Mouse (Mus musculus): ENCODE measurements around the gene Tbcb. TPM values are rescaled to one million over a fixed set of nuclear protein-coding genes. Genes with fewer than 3 reads are reported as not detected.
"Not testable (repeated sequence)": the region's sequence is repeated elsewhere in the genome, so short reads cannot be mapped to it uniquely, and the experiment has no call there.

Tbcb gene
- polyA plus RNA-seq, 1 experiment from 2014 or later = 214 TPM

DNA sequence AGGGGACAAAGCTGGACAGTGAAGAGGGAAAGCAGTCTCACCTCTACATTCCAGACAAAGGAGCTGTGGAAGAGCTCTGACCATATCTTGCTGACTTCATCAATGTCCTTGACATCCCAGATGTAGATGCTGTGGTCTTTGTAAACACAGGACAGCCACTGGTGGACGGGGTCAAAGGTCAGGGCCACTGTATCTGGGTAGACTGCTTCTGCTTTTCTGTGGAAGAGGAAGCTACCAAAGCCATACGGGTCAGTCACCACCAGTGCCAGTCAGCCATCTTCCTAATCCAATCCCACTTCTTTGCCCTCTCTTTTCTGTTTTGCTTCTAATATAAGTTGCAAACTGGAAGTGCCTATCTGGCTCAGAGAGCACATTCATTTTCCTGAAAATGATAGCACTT is 33.0 kb upstream of the Tbcb start:
- 87% methylated on average over 2 of the region's 2 CpGs for WGBS
- Histone ChIP-seq H3K9me3 (no peaks in the 10 kb centered on the region), H3K36me3 (peaks cover 37% of the 10 kb centered on the region), H3K27me3 (no peaks in the 10 kb centered on the region), H3K9ac (replicated peaks) (no peak overlapping the region), H3K4me2 (no peak overlapping the region), H3K4me3 (replicated peaks) (no peak overlapping the region), H3K27ac (no peak overlapping the region), H3K4me1 (replicated peaks) (no peaks in the 10 kb centered on the region)
- no peak for ATAC-seq (ENCODE audit: insufficient number of reproducible peaks, insufficient read depth, low FRiP score, low TSS enrichment, low read depth)

DNA sequence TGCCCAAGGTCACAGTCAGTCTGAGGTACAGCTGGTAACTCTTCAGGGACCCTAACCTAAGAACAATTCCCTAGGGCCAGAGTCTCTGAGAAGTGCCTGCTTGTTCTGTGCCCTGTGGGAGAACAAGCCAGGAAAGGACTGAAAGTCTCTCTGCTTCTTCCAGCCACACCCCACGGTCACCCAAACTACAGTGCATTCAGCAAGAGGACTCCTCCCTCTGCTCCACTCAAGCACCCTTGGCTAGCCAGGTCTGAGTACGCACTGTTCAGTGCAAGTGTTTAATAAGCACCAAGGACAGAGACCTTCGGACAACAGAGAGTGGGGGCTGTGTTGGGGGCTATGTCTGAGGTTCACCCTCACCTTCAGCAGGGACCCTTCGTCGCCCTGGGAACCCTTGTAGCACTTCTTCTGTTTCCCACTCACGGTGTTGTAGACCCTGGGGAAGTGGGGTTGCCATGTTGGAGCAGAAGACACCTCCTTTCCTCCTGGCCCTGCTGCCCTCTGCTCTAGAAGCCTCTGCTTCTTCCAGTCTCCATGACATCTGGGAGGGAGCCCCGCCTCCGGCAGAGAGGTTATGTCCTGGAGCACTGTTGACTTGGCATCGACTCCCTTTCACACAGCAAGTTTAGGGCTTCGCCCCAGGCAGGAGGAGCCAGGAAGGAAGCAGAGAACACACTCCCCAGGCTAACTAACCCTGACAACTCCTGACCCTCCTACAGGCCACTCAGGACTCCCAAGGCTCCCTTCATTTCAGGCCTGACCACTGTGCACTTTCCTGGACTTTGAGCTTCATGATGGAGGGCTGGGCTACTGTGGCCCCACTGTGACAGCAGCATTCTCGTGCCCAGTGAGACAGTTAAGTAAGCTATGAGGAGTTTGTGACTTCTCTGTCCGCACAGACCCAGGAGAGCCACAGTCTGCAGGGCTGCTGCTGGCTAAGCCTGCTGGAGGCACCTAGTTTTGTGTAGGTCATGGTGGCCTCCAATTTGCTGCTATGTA is 20.2 kb upstream of the Tbcb start:
- H3K27me3 ChIP-seq = no peaks in the 10 kb centered on the region
- ATAC-seq (ENCODE audit: insufficient number of reproducible peaks, insufficient read depth, low FRiP score, low TSS enrichment, low read depth) = no peak
- no peak overlapping the region for H3K27ac ChIP-seq
- peaks cover 49% of the 10 kb centered on the region for H3K36me3 ChIP-seq
- H3K9ac ChIP-seq (replicated peaks) = no peak overlapping the region
- no peaks in the 10 kb centered on the region for H3K9me3 ChIP-seq
- H3K4me3 ChIP-seq (replicated peaks) = no peak overlapping the region
- no peaks in the 10 kb centered on the region for H3K4me1 ChIP-seq (replicated peaks)
- no peak overlapping the region for H3K4me2 ChIP-seq
- 85% methylated on average over 12 of the region's 12 CpGs for WGBS

DNA sequence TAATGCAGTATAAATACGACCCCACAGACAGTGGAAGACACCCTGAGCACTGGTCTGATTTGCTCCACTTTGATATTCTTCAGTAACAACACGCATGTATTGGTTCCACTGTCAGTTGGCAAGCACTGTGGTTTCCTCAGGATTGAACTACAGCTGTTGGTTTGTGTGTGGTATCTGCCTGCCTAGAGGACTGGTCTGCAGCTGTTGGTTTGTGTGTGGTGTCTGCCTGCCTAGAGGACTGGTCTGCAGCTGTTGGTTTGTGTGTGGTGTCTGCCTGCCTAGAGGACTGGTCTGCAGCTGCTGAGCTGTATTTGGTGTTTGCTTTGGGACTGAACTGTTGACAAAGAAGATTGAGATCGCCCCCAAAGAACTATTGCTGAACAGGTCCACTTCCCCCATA is 5.3 kb upstream of the Tbcb start:
- not testable (repeated sequence) for H3K9me3 ChIP-seq; ATAC-seq (ENCODE audit: insufficient number of reproducible peaks, insufficient read depth, low FRiP score, low TSS enrichment, low read depth); H3K9ac ChIP-seq (replicated peaks); H3K4me1 ChIP-seq (replicated peaks); H3K27me3 ChIP-seq; H3K4me3 ChIP-seq (replicated peaks); H3K27ac ChIP-seq; H3K4me2 ChIP-seq
- H3K36me3 ChIP-seq = peaks cover 49% of the 10 kb centered on the region
- WGBS = 88% methylated on average over 3 of the region's 3 CpGs

DNA sequence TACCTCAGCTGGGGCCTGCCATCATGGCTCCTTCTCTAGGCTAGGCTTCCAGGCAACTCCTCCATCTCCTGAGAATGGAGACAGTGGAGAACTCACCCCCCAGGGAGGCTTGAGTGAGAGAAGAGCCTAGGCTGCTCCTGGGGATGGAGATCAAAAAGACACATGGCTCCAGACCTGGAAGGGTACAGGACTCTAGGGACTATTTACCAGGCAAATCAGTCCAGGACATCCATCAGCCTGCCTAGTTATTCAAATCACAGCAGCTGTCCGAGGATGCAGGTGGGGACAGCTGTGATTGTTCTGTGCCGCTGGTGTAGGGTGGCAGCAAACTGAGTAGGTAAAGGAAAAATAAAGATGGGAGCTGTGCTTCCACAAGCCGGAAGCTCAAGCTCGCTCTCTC is 3.6 kb upstream of the Tbcb start, which contains the start of gene Ovol3:
Ovol3 (minus strand) TSS at position 101 of the 400 bp plus-strand sequence.
- ATAC-seq (ENCODE audit: insufficient number of reproducible peaks, insufficient read depth, low FRiP score, low TSS enrichment, low read depth) = no peak
- Histone ChIP-seq H3K4me1 (replicated peaks) (peaks cover 15% of the 10 kb centered on the region), H3K27ac (no peak within 1 kb of the TSS), H3K27me3 (no peaks in the 10 kb centered on the region), H3K9ac (replicated peaks) (no peak within 1 kb of the TSS), H3K4me2 (no peak within 1 kb of the TSS), H3K4me3 (replicated peaks) (no peak within 1 kb of the TSS), H3K9me3 (no peaks in the 10 kb centered on the region), H3K36me3 (peaks cover 33% of the 10 kb centered on the region)
- WGBS = 82% methylated on average over 4 of the region's 4 CpGs

DNA sequence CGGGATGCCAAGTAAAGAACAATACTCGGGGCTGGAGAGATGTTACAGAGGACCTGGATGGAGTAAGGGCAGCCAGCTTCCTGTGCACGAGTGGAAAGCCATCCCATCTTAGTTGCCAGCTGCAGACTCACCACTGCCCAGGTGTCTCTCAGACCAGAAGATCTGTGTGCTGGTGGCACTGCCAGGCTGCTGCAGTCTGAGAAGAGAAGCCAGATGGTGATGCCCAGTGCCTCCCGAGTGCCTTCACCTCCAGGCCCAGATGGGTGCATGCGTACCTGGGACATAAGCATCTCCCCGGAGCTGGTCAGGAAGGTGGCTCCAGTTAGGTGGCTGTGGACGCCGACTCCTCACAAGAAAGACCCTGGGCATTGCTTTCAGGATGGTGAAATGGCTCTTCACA is 3.0 kb upstream of the Tbcb start:
- no peak overlapping the region for H3K4me3 ChIP-seq (replicated peaks)
- no peak overlapping the region for H3K27ac ChIP-seq
- H3K4me2 ChIP-seq = no peak overlapping the region
- H3K4me1 ChIP-seq (replicated peaks) = peaks cover 17% of the 10 kb centered on the region
- H3K27me3 ChIP-seq = no peaks in the 10 kb centered on the region
- H3K36me3 ChIP-seq = peaks cover 30% of the 10 kb centered on the region
- no peak overlapping the region for H3K9ac ChIP-seq (replicated peaks)
- 88% methylated on average over 8 of the region's 8 CpGs for WGBS
- H3K9me3 ChIP-seq = no peaks in the 10 kb centered on the region
- ATAC-seq (ENCODE audit: insufficient number of reproducible peaks, insufficient read depth, low FRiP score, low TSS enrichment, low read depth) = no peak

DNA sequence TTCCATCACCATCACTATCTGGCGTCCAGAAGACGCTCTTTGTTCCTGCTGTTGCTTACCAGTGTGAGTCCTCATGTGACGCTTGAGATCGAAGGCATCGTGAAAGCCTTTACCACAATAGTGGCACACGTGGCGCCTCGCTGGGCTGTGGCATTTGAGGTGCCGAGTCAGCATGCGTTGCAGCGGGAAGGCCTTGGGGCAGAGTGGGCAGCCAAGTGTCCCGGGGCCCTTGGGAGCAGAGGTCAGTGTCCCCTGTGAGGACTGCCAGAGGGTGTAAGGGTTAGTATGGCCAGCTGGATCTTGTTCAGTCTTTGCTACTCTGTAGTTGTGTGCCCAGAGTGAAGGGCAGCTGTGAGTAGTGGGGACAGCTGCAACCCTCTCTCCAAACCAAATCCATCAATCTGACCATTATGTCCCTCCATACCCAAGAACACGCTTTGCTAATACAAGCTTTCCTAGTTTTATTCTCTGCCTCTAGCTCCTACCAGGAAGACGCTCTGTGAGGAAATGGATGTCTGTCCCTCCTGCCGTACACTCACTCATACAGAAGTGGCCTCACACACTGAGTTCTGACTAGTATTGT is 2.3 kb upstream of the Tbcb start:
- Histone ChIP-seq H3K9me3 (no peaks in the 10 kb centered on the region), H3K4me3 (replicated peaks) (no peak overlapping the region), H3K4me2 (no peak overlapping the region), H3K27me3 (no peaks in the 10 kb centered on the region), H3K9ac (replicated peaks) (no peak overlapping the region), H3K27ac (no peak overlapping the region), H3K36me3 (peaks cover 32% of the 10 kb centered on the region), H3K4me1 (replicated peaks) (peaks cover 17% of the 10 kb centered on the region)
- no peak for ATAC-seq (ENCODE audit: insufficient number of reproducible peaks, insufficient read depth, low FRiP score, low TSS enrichment, low read depth)
- 93% methylated on average over 15 of the region's 15 CpGs for WGBS

DNA sequence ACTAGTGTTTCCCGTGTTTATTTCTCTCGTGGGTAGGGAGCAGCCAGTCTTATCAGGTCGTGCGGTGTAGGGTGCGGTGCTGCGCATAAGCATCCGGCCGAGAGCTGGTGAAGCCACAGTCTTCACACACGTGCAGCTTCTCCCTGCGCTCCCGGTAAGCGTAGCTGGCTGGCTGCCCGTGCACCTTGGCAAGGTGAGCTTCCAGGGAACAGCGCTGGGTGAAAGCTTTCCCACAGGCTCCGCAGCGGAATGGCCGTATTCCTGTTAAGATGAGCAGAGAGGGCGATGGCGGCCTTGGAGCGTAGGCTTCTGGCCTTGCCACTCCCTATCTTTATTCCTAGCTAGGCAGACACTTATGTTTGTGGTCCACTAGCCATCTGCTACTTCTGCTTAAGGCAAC is 1.3 kb upstream of the Tbcb start:
- H3K27ac ChIP-seq = no peak overlapping the region
- WGBS = 90% methylated on average over 20 of the region's 20 CpGs
- peak overlapping the region; percentile 72; the same call in 1 of the 2 replicates for H3K9ac ChIP-seq (replicated peaks)
- no peaks in the 10 kb centered on the region for H3K27me3 ChIP-seq
- peak overlapping the region; percentile 72 for H3K4me2 ChIP-seq
- peak overlapping the region; percentile 74; the same call in 1 of the 2 replicates for H3K4me3 ChIP-seq (replicated peaks)
- no peaks in the 10 kb centered on the region for H3K9me3 ChIP-seq
- ATAC-seq (ENCODE audit: insufficient number of reproducible peaks, insufficient read depth, low FRiP score, low TSS enrichment, low read depth) = no peak
- H3K36me3 ChIP-seq = peaks cover 39% of the 10 kb centered on the region
- H3K4me1 ChIP-seq (replicated peaks) = peaks cover 17% of the 10 kb centered on the region

DNA sequence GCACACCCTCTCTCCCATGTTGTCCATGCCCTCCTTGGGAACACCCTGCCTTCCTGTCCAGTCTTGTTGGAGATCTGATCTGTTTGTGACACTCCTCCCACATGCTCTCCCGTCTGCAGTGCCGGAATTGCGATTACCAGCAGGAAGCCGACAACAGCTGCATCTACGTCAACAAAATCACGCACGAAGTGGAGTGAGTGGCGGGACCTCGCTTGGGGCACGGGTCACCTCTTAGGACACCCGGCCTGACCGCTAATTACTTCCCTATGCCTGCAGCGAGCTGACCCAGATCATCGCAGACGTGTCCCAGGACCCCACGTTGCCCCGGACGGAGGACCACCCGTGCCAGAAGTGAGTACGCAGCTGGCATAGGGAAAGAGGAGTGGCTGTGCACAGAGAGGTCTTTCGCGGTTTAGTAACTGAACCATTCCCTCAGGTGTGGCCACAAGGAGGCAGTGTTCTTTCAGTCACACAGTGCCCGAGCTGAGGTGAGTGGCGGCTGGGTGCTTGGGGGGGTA is 618 bp upstream of the Tbcb start:
- Histone ChIP-seq H3K27me3 (no peaks in the 10 kb centered on the region), H3K9ac (replicated peaks) (peak overlapping the region; percentile 72), H3K9me3 (no peaks in the 10 kb centered on the region), H3K36me3 (peaks cover 46% of the 10 kb centered on the region), H3K4me3 (replicated peaks) (peak overlapping the region; percentile 74), H3K4me2 (peak overlapping the region; percentile 72), H3K4me1 (replicated peaks) (peaks cover 17% of the 10 kb centered on the region), H3K27ac (peak overlapping the region; percentile 94)
- ATAC-seq (ENCODE audit: insufficient number of reproducible peaks, insufficient read depth, low FRiP score, low TSS enrichment, low read depth) = peak; percentile 14; the same call in 1 of the 2 replicates
- 4% methylated on average over 24 of the region's 24 CpGs for WGBS

DNA sequence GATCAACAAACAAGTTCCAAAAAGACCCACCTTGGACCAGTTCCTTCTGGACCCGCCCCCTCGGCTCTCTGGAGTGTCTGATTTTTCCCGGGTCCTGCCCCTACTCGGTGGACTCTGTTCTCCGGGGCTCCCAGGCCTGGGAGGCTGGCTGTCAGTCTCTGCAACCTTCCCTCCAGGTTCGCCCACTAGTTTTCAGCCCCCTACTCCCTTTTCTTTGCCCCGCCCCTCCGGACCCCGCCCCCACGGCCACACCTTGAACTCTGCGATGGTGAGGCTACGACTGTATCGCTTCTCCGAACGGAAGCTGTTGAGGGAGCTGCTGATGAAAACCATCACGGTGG is 774 bp downstream of the Tbcb start:
- Histone ChIP-seq H3K36me3 (peaks cover 60% of the 10 kb centered on the region), H3K9ac (replicated peaks) (peak overlapping the region; percentile 72), H3K9me3 (no peaks in the 10 kb centered on the region), H3K27me3 (no peaks in the 10 kb centered on the region), H3K4me2 (peak overlapping the region; percentile 72), H3K27ac (peak overlapping the region; percentile 94), H3K4me3 (replicated peaks) (peak overlapping the region; percentile 74), H3K4me1 (replicated peaks) (peaks cover 17% of the 10 kb centered on the region)
- ATAC-seq (ENCODE audit: insufficient number of reproducible peaks, insufficient read depth, low FRiP score, low TSS enrichment, low read depth) = peak; percentile 26
- 0% methylated on average over 16 of the region's 16 CpGs for WGBS

DNA sequence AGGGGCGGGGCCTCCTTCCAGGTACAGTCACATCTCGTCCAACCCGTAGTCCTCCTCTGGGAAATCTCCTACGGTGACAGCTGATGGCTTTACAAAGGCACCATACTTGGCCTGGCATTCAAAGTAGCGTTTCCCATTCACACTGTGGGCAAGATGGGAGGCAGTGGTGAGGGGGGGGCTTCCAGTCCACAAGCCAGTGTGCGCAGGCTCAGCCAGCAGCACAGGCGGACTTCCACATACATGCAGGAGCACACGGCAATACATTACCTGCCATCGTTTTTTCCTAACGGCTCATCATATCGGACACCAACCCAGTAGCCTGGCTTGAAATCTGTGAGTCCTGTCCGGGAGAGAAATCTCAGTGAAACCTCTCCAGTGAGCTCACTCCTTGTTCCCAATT is 7.9 kb downstream of the Tbcb start:
- H3K4me2 ChIP-seq = no peak overlapping the region
- peaks cover under 1% of the 10 kb centered on the region for H3K4me1 ChIP-seq (replicated peaks)
- H3K9ac ChIP-seq (replicated peaks) = no peak overlapping the region
- ATAC-seq (ENCODE audit: insufficient number of reproducible peaks, insufficient read depth, low FRiP score, low TSS enrichment, low read depth) = no peak
- H3K36me3 ChIP-seq = peaks cover 68% of the 10 kb centered on the region
- H3K4me3 ChIP-seq (replicated peaks) = no peak overlapping the region
- H3K27me3 ChIP-seq = no peaks in the 10 kb centered on the region
- no peaks in the 10 kb centered on the region for H3K9me3 ChIP-seq
- 92% methylated on average over 12 of the region's 12 CpGs for WGBS
- no peak overlapping the region for H3K27ac ChIP-seq

DNA sequence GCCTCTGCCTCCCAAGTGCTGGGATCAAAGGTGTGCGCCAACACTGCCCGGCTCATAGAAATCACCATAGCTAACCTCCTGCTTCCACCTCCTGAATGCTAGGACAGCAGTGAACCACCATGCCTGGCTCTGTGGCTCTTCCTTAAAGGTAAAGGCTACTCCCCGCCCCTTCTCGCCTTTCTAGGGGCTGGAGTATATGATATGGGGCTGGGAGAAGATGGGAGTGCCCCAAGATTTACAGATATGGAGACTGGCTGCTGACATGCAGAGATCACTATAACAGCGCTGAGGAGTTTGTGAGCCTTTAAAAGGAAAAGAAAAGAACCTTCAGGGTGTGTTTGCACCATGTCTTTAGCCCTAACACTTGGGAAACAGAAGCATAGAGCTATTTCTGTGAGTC is 9.9 kb downstream of the Tbcb start:
- Histone ChIP-seq H3K36me3 (peaks cover 50% of the 10 kb centered on the region), H3K4me2 (no peak overlapping the region), H3K27ac (no peak overlapping the region), H3K27me3 (no peaks in the 10 kb centered on the region), H3K9me3 (no peaks in the 10 kb centered on the region), H3K4me1 (replicated peaks) (peaks cover 4% of the 10 kb centered on the region), H3K4me3 (replicated peaks) (no peak overlapping the region), H3K9ac (replicated peaks) (no peak overlapping the region)
- WGBS = 90% methylated on average over 5 of the region's 5 CpGs
- ATAC-seq (ENCODE audit: insufficient number of reproducible peaks, insufficient read depth, low FRiP score, low TSS enrichment, low read depth) = no peak
